Mouse (Mus musculus) neural tube, embryonic 13.5 days (tissue): ENCODE results near the gene Gsk3a. TPM values are rescaled to one million over a fixed set of nuclear protein-coding genes. Genes with fewer than 3 reads are reported as not detected.

Source experiments
- ATAC-seq: fragments of 200-750 bp; cut with Nextera tagmentation; 2 replicates; pipeline ENCODE4 v1.8.0; 2017; ENCODE audit warnings: low read depth, mild to moderate bottlenecking, moderate TSS enrichment, moderate library complexity
- H3K27ac ChIP-seq: fragments of 300-500 bp; sonication (generic); replicated peaks from 2 replicates; pipeline ENCODE4 v1.5.1; 2015; ENCODE audit warnings: moderate library complexity, mild to moderate bottlenecking, inconsistent platforms
- H3K27me3 ChIP-seq: fragments of 300-500 bp; sonication (generic); 2 replicates; pipeline ENCODE4 v1.6.1; 2015; ENCODE audit warnings: mild to moderate bottlenecking, inconsistent platforms
- H3K36me3 ChIP-seq: fragments of 300-500 bp; sonication (generic); 2 replicates; pipeline ENCODE4 v1.6.1; 2015; ENCODE audit warnings: mild to moderate bottlenecking, inconsistent platforms
- H3K4me1 ChIP-seq: fragments of 300-500 bp; sonication (generic); replicated peaks from 2 replicates; pipeline ENCODE4 v1.6.1; 2015; ENCODE audit warnings: inconsistent platforms
- H3K4me2 ChIP-seq: fragments of 300-500 bp; sonication (generic); 2 replicates; pipeline ENCODE4 v1.6.1; 2015; ENCODE audit warnings: inconsistent platforms, mild to moderate bottlenecking, moderate library complexity
- H3K4me3 ChIP-seq: fragments of 300-500 bp; sonication (generic); 2 replicates; pipeline ENCODE4 v1.5.1; 2015; ENCODE audit warnings: mild to moderate bottlenecking, inconsistent platforms
- H3K9ac ChIP-seq: fragments of 300-500 bp; sonication (generic); 2 replicates; pipeline ENCODE4 v1.6.1; 2015; ENCODE audit warnings: moderate library complexity, mild to moderate bottlenecking, inconsistent platforms
- H3K9me3 ChIP-seq: fragments of 300-500 bp; sonication (generic); 2 replicates; pipeline ENCODE4 v1.6.1; 2016; ENCODE audit warnings: inconsistent platforms
- WGBS: fragments of 180-500 bp; shearing (Covaris S2); methylation state at CpG from one replicate; pipeline ENCODE4 v1.1.7; 2015; 5-methylcytosine and 5-hydroxymethylcytosine counted together
- polyA plus RNA-seq: library from polyadenylated mRNA; unstranded; fragments of >200 nt; fragmentation: Nextera tagmentation; extraction: Ambion mirVana; gene quantifications from 2 replicates; pipeline ENCODE4 v1.2.1, GENCODE M21; 2015

Gsk3a gene
- polyA plus RNA-seq, 1 experiment from 2014 or later, result 16.8 TPM

DNA sequence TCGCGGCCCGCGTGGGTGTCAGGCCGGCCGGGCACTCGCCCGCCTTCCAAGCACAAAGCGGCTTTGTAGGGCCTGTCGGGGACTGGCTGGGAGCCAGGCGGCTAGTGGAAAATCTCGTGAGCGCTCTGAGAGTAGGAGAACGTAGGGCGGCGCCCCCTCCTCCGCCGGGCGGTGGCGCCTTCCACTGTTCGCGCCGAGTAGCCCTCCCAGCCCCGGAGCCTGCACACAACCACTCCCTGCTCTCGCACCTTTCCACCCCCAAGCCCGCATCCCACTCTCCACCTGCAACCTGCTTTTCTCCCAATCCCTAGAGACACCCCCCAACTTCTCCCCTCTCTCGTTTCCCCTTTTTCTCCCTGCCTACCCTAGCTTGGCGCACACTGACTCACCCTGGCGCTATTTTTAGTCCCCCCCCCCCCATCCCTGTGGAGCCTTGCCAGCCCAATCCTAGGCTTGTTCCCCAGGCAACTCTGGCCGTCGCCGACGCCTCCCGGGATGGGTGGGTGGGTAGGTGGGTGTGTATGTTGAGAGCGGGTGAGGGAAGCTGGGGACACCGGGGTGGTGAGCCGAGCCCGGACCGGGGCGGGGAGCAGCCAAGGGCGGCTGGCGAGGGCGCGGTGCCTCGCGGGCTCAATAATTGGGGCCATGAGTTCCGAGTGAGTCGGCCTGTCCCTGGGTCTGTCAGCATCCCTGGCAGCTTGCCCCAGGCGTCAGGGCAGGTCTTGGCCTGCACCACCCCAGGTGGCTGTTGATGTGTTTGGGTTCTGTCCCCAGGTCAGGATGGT, 41.6 kb upstream of the Gsk3a start:
- peak overlapping the region; percentile 84 for H3K9ac ChIP-seq
- H3K27me3 ChIP-seq, result no peaks in the 10 kb centered on the region
- under 1% methylated on average over 47 of the region's 49 CpGs for WGBS

DNA sequence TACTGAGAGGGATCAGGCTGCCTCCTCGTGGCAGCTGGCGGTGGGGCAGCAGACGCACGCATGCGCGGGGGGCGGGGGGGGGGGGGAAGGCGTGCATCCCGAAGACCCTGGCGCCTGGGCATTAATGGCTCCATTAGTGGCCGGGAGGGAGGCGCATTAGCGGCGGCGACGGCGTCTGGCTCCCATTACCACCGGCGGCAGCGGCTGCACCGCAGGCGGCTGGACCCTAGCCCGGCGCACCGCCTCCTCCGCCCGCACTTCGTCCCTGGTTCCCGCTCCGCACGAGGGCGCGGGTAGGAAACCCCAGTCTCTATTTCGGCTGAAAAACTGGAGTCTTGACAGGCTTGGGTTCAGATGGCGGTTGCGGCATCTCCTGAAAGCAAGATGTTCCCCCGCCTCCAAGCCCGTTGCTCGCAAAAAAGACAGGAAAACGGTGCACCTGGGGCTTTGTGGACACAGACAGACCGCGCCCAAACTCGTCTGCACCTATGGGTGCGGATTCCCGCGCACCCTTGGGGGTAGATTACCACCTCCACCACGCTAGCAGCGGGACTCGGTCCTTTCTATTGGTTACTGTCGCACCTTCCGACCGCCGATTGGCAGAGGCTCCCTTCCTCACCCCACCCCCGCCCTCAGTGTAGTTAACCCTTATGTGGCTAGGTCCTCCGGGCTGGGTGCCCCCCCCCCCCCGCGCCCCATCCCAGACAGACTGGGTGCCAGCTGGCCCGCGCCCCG, 40.9 kb upstream of the Gsk3a start:
- H3K4me1 ChIP-seq, result peaks cover 79% of the 10 kb centered on the region

More for the DNA sequence above, 41.6 kb upstream of the Gsk3a start:
- H3K27ac ChIP-seq, result peak overlapping the region; percentile 100
- peak; percentile 66 for ATAC-seq
- H3K36me3 ChIP-seq, result 0 out of 2 replicates have a peak, but pooled peaks cover 5% of the 10 kb centered on the region
- H3K4me2 ChIP-seq, result peak overlapping the region; percentile 81
- H3K4me1 ChIP-seq, result peaks cover 79% of the 10 kb centered on the region
- peak overlapping the region; percentile 85 for H3K4me3 ChIP-seq
- H3K9me3 ChIP-seq, result no peaks in the 10 kb centered on the region

GRCm38 (mm10) chr7:25277998-25278340, 40.3 kb upstream of the Gsk3a start:
- H3K9ac ChIP-seq, result peak overlapping the region; percentile 84
- no peaks in the 10 kb centered on the region for H3K27me3 ChIP-seq
- peak overlapping the region; percentile 100 for H3K27ac ChIP-seq
- H3K4me1 ChIP-seq, result peaks cover 78% of the 10 kb centered on the region
- H3K36me3 ChIP-seq, result peaks cover 15% of the 10 kb centered on the region
- peak overlapping the region; percentile 81 for H3K4me2 ChIP-seq
- H3K9me3 ChIP-seq, result no peaks in the 10 kb centered on the region
- no peak for ATAC-seq
- 16% methylated on average over 4 of the region's 4 CpGs for WGBS
- peak overlapping the region; percentile 85 for H3K4me3 ChIP-seq

More for the DNA sequence above, 40.9 kb upstream of the Gsk3a start:
- Histone ChIP-seq H3K27me3 (no peaks in the 10 kb centered on the region), H3K36me3 (peaks cover 10% of the 10 kb centered on the region; the same call in 1 of the 2 replicates), H3K4me3 (peak overlapping the region; percentile 85), H3K9ac (peak overlapping the region; percentile 84), H3K9me3 (no peaks in the 10 kb centered on the region), H3K4me2 (peak overlapping the region; percentile 81), H3K27ac (peak overlapping the region; percentile 100)
- ATAC-seq, result peak; percentile 71
- WGBS, result under 1% methylated on average over 52 of the region's 60 CpGs

- Histone ChIP-seq H3K27ac (peak overlapping the region; percentile 100), H3K9me3 (no peaks in the 10 kb centered on the region), H3K27me3 (no peaks in the 10 kb centered on the region), H3K4me1 (peaks cover 79% of the 10 kb centered on the region), H3K36me3 (peaks cover 21% of the 10 kb centered on the region), H3K9ac (peak overlapping the region; percentile 84), H3K4me3 (peak overlapping the region; percentile 85), H3K4me2 (peak overlapping the region; percentile 81)
- WGBS, result 94% methylated on average over 4 of the region's 4 CpGs
- no peak for ATAC-seq
These were observed 39.8 kb upstream of the Gsk3a start for GRCm38 (mm10) chr7:25277405-25277804.

- WGBS, result 58% methylated on average over 9 of the region's 9 CpGs
- peaks cover 73% of the 10 kb centered on the region for H3K4me1 ChIP-seq
- H3K9ac ChIP-seq, result peak overlapping the region; percentile 53
- no peaks in the 10 kb centered on the region for H3K9me3 ChIP-seq
- H3K4me3 ChIP-seq, result no peak overlapping the region
- no peaks in the 10 kb centered on the region for H3K27me3 ChIP-seq
- peaks cover 38% of the 10 kb centered on the region for H3K36me3 ChIP-seq
- H3K27ac ChIP-seq, result no peak overlapping the region; the same call in 1 of the 2 replicates
- peak overlapping the region; percentile 11; the same call in 1 of the 2 replicates for H3K4me2 ChIP-seq
- no peak for ATAC-seq
These were observed 38.1 kb upstream of the Gsk3a start for GRCm38 (mm10) chr7:25275555-25276298.

GRCm38 (mm10) chr7:25274996-25275395, 37.3 kb upstream of the Gsk3a start:
- no peak for ATAC-seq
- no peaks in the 10 kb centered on the region for H3K27me3 ChIP-seq
- peaks cover 39% of the 10 kb centered on the region for H3K36me3 ChIP-seq
- peak overlapping the region; percentile 7; the same call in 1 of the 2 replicates for H3K4me2 ChIP-seq
- H3K4me1 ChIP-seq, result peaks cover 71% of the 10 kb centered on the region
- H3K4me3 ChIP-seq, result no peak overlapping the region
- no peak overlapping the region for H3K27ac ChIP-seq
- H3K9ac ChIP-seq, result peak overlapping the region; percentile 41
- no peaks in the 10 kb centered on the region for H3K9me3 ChIP-seq
- WGBS, result 92% methylated on average over 3 of the region's 3 CpGs

DNA sequence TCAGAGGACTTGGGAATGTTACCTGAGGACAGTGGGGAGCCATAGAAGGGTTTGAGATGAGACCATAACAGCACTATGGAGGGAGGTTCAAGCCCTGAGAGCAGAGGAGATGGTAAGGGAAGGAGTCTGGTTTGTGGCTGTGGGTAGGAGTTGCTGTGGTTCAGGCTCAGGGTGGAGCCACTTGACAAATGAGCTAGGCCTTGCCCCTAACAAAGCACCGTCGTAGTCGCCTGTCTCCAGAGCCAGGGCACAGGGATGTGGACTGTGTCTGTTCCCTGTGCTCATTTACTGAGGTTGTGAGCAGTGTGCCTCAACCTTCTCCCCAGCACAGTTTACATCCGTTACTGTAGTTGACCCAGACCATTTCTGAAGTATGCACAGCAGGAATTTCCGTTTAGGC, 36.9 kb upstream of the Gsk3a start:
- Histone ChIP-seq H3K4me2 (peak overlapping the region; percentile 7; the same call in 1 of the 2 replicates), H3K4me1 (peaks cover 71% of the 10 kb centered on the region), H3K9me3 (no peaks in the 10 kb centered on the region), H3K27ac (no peak overlapping the region), H3K9ac (peak overlapping the region; percentile 41), H3K4me3 (no peak overlapping the region), H3K36me3 (peaks cover 39% of the 10 kb centered on the region), H3K27me3 (no peaks in the 10 kb centered on the region)
- ATAC-seq, result no peak
- 51% methylated on average over 5 of the region's 5 CpGs for WGBS

DNA sequence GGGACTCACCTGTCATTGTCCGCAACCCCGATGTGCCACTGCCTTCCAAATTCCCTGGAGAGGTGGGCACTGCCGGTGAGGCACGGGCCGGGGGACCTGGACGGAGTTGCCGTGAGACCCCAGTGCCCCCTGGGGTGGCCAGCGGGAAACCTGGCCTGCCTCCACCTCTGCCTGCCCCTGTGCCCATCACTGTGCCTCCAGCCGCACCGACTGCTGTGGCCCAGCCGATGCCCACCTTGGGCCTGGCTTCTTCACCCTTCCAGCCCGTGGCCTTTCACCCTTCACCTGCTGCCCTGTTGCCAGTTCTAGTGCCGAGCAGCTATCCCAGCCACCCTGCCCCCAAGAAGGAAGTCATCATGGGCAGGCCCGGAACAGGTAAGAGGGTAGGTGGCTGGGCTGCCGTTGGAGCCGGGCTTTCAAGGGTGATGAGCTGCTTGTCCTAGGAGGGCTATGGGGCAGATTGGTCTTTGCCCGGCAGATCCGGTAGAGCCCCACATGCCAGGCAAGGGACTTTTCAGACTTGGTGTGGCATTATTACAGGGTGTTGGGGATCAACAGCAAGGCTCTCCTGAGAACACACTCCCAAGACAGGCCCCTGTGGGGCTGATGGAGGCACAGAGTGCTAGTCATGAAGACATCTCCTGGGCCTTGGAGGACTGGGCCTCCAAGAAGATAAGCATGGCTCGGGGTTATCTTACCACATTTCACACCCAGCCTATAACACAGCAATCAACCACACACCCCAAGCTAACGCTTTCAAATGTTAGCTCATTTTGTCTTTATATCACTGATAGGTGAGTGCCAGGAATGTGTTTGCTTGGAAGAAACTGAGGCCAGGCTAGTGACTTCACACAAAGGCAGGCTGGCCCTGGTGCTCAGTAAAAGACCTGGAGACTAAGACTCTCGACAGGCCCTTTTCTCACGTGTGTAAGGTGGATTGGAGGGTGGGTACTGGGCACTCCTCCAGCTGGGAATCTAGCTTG, 35.9 kb upstream of the Gsk3a start:
- peaks cover 76% of the 10 kb centered on the region for H3K4me1 ChIP-seq
- no peak overlapping the region for H3K4me3 ChIP-seq
- H3K9ac ChIP-seq, result peak overlapping the region; percentile 41
- H3K4me2 ChIP-seq, result no peak overlapping the region
- H3K27me3 ChIP-seq, result no peaks in the 10 kb centered on the region
- peaks cover 39% of the 10 kb centered on the region for H3K36me3 ChIP-seq
- 92% methylated on average over 22 of the region's 22 CpGs for WGBS
- ATAC-seq, result no peak
- H3K9me3 ChIP-seq, result no peaks in the 10 kb centered on the region
- no peak overlapping the region for H3K27ac ChIP-seq

GRCm38 (mm10) chr7:25272445-25273258, 35.0 kb upstream of the Gsk3a start:
- Histone ChIP-seq H3K36me3 (peaks cover 39% of the 10 kb centered on the region), H3K4me3 (no peak overlapping the region), H3K9ac (0 out of 2 replicates have a peak overlapping the region, but pooled peaks have one; percentile 41), H3K9me3 (no peaks in the 10 kb centered on the region), H3K27ac (no peak overlapping the region), H3K27me3 (no peaks in the 10 kb centered on the region), H3K4me1 (peaks cover 73% of the 10 kb centered on the region), H3K4me2 (no peak overlapping the region)
- no peak for ATAC-seq
- 92% methylated on average over 38 of the region's 38 CpGs for WGBS

DNA sequence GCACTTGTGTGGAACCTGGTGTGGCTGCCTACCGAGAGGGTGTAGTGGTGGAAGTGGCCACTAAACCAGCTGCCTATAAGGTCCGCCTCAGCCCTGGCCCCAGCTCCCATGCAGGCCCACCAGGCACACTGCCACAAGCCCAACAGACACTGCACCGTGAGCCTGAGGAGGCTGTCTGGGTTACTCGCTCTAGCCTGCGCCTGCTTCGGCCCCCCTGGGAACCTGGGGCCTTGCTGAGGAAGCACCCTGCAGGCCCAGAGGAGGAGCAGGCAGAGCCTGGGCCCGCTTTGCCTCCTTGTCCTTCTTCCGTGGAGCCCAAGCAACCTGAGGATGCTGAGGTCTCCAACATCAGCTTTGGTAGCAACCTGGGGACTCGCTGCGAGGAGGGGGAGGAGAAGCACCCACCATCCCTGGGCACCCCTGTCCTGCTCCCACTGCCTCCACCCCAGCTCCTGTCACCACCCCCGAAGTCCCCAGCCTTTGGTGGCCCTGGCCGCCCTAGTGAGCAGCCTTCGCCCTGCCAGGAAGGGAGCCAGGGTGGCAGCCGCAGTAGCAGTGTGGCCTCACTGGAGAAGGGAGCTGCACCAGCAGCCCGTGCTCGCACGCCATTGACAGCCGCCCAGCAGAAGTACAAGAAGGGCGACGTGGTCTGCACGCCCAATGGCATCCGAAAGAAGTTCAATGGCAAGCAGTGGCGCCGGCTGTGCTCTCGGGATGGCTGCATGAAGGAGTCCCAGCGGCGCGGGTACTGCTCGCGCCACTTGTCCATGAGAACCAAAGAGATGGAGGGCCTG, 34.2 kb upstream of the Gsk3a start:
- peaks cover 67% of the 10 kb centered on the region for H3K4me1 ChIP-seq
- no peaks in the 10 kb centered on the region for H3K27me3 ChIP-seq
- 92% methylated on average over 29 of the region's 30 CpGs for WGBS
- ATAC-seq, result no peak
- no peaks in the 10 kb centered on the region for H3K9me3 ChIP-seq
- no peak overlapping the region for H3K27ac ChIP-seq
- no peak overlapping the region for H3K4me3 ChIP-seq
- peaks cover 39% of the 10 kb centered on the region for H3K36me3 ChIP-seq
- no peak overlapping the region for H3K4me2 ChIP-seq
- H3K9ac ChIP-seq, result no peak overlapping the region
